Mouse (Mus musculus) limb, embryonic 10.5 days (tissue): ENCODE data around the gene Dera. TPM values are rescaled to one million over a fixed set of nuclear protein-coding genes. Genes with fewer than 3 reads are reported as not detected.
A peak's percentile ranks its signal among the peaks of the same experiment; 100 is the strongest.

Source experiments
- DNase-seq: peaks from one replicate; pipeline ENCODE4 v3.0.0-alpha.2; 2017; ENCODE audit warnings: low spot score
- H3K27ac ChIP-seq: fragments of 300-500 bp; sonication (generic); 2 replicates; pipeline ENCODE4 v1.5.1; 2016; ENCODE audit warnings: mild to moderate bottlenecking
- H3K27me3 ChIP-seq: fragments of 300-500 bp; sonication (generic); 2 replicates; pipeline ENCODE4 v1.6.1; 2016; ENCODE audit warnings: low read depth, mild to moderate bottlenecking; ENCODE audit not compliant: poor library complexity, severe bottlenecking
- H3K36me3 ChIP-seq: fragments of 300-500 bp; sonication (generic); 2 replicates; pipeline ENCODE4 v1.6.1; 2016; ENCODE audit warnings: mild to moderate bottlenecking, moderate library complexity
- H3K4me1 ChIP-seq: fragments of 300-500 bp; sonication (generic); 2 replicates; pipeline ENCODE4 v1.6.1; 2016
- H3K4me3 ChIP-seq: fragments of 300-500 bp; sonication (generic); 2 replicates; pipeline ENCODE4 v1.5.1; 2016; ENCODE audit warnings: mild to moderate bottlenecking, moderate library complexity
- H3K9me3 ChIP-seq: fragments of 300-500 bp; sonication (generic); replicated peaks from 2 replicates; pipeline ENCODE4 v1.6.1; 2016; ENCODE audit warnings: mild to moderate bottlenecking
- WGBS: fragments of 180-500 bp; shearing (Covaris S2); methylation state at CpG from one replicate; pipeline ENCODE4 v1.1.7; 2016; 5-methylcytosine and 5-hydroxymethylcytosine counted together
- polyA plus RNA-seq: library from polyadenylated mRNA; unstranded; fragments of >200 nt; fragmentation: Nextera tagmentation; extraction: Ambion mirVana; gene quantifications from 2 replicates; pipeline ENCODE4 v1.2.1, GENCODE M21; 2016

Dera gene
- polyA plus RNA-seq, 1 experiment from 2014 or later = 76.0 TPM

GRCm38 (mm10) chr6:137824046-137825021, 70.0 kb downstream of the Dera start:
- no peak overlapping the region for H3K27ac ChIP-seq
- WGBS = 89% methylated on average over 7 of the region's 7 CpGs

DNA sequence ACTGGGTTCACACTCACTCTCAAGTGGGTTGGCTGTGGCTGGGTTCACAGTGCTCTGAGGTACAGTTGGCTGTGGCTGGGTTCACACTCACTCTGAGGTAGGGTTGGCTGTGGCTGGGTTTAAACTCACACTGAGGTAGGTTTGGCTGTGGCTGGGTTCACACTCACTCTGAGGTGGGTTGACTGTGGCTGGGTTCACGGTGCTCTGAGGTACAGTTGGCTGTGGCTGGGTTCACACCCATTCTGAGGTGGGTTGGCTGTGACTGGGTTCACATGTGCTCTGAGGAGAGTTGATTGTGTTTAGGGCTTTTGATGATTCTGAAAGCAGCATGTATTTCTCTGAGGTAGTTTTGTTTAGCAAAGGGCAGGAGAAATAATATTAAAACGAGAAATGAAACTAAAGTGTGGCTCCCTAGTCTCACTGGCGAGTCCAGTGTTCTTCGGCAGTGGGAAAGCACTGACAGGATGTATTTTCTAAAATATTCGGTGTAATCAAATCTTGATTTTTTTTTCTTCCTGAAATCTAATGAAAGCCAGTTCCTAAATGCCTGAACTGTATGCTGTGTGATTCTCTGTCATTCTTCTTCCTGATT, 70.8 kb downstream of the Dera start:
- no peak for DNase-seq
- Histone ChIP-seq H3K36me3 (no peaks in the 10 kb centered on the region; the same call in 1 of the 2 replicates), H3K9me3 (no peaks in the 10 kb centered on the region), H3K4me1 (peaks cover 8% of the 10 kb centered on the region), H3K27me3 (no peaks in the 10 kb centered on the region), H3K27ac (no peak overlapping the region), H3K4me3 (no peak overlapping the region)
- 96% methylated on average over 5 of the region's 5 CpGs for WGBS

More at GRCm38 (mm10) chr6:137824046-137825021, 70.0 kb downstream of the Dera start:
- no peak overlapping the region for H3K4me3 ChIP-seq
- H3K9me3 ChIP-seq = no peaks in the 10 kb centered on the region
- peaks cover 8% of the 10 kb centered on the region for H3K4me1 ChIP-seq
- DNase-seq = no peak
- no peaks in the 10 kb centered on the region for H3K27me3 ChIP-seq
- H3K36me3 ChIP-seq = no peaks in the 10 kb centered on the region; the same call in 1 of the 2 replicates

- H3K4me3 ChIP-seq = no peak overlapping the region
- no peaks in the 10 kb centered on the region; the same call in 1 of the 2 replicates for H3K36me3 ChIP-seq
- WGBS = 89% methylated on average over 12 of the region's 12 CpGs
- H3K9me3 ChIP-seq = no peaks in the 10 kb centered on the region
- H3K27me3 ChIP-seq = no peaks in the 10 kb centered on the region
- no peak overlapping the region for H3K27ac ChIP-seq
- no peak for DNase-seq
- peaks cover 4% of the 10 kb centered on the region for H3K4me1 ChIP-seq
Measured at GRCm38 (mm10) chr6:137829056-137829776, 74.9 kb downstream of the Dera start.

DNA sequence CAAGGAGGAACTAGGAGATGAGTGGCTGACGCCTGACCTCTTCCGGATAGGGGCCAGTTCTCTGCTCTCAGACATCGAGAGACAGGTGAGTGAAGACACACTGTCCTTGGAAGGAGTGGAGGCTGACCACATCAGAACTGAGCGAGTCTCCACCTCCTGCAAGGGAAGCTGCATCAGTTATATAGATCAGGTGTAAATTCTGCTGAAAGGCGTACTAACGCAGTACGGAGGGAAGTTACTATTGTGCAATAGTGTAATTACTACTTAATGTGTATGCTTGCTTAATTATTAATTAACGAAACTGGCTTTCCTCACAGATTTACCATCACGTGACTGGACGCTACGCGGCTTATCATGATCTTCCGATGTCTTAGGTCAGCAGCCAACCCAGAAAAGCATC, 82.5 kb downstream of the Dera start:
- WGBS = 96% methylated on average over 13 of the region's 13 CpGs
- no peaks in the 10 kb centered on the region for H3K4me1 ChIP-seq
- H3K27me3 ChIP-seq = no peaks in the 10 kb centered on the region

GRCm38 (mm10) chr6:137843337-137843736, 89.0 kb downstream of the Dera start:
- Histone ChIP-seq H3K4me1 (no peaks in the 10 kb centered on the region), H3K9me3 (no peaks in the 10 kb centered on the region), H3K36me3 (no peaks in the 10 kb centered on the region), H3K27ac (no peak overlapping the region), H3K4me3 (no peak overlapping the region), H3K27me3 (no peaks in the 10 kb centered on the region)
- no peak for DNase-seq
- 93% methylated on average over 3 of the region's 3 CpGs for WGBS

More for the DNA sequence above, 82.5 kb downstream of the Dera start:
- H3K27ac ChIP-seq = no peak overlapping the region
- no peaks in the 10 kb centered on the region for H3K9me3 ChIP-seq
- no peaks in the 10 kb centered on the region for H3K36me3 ChIP-seq
- no peak for DNase-seq
- no peak overlapping the region for H3K4me3 ChIP-seq

- Histone ChIP-seq H3K36me3 (no peaks in the 10 kb centered on the region), H3K27ac (no peak overlapping the region), H3K4me1 (no peaks in the 10 kb centered on the region), H3K9me3 (no peaks in the 10 kb centered on the region), H3K27me3 (no peaks in the 10 kb centered on the region), H3K4me3 (no peak overlapping the region)
- WGBS = 93% methylated on average over 10 of the region's 10 CpGs
- DNase-seq = no peak
Measured at GRCm38 (mm10) chr6:137857198-137858194, 103.2 kb downstream of the Dera start.

GRCm38 (mm10) chr6:137869903-137870580, 115.7 kb downstream of the Dera start:
- no peak for DNase-seq
- Histone ChIP-seq H3K4me3 (no peak overlapping the region), H3K27ac (no peak overlapping the region), H3K27me3 (no peaks in the 10 kb centered on the region), H3K9me3 (no peaks in the 10 kb centered on the region), H3K4me1 (no peaks in the 10 kb centered on the region), H3K36me3 (no peaks in the 10 kb centered on the region)
- WGBS = 91% methylated on average over 7 of the region's 7 CpGs

DNA sequence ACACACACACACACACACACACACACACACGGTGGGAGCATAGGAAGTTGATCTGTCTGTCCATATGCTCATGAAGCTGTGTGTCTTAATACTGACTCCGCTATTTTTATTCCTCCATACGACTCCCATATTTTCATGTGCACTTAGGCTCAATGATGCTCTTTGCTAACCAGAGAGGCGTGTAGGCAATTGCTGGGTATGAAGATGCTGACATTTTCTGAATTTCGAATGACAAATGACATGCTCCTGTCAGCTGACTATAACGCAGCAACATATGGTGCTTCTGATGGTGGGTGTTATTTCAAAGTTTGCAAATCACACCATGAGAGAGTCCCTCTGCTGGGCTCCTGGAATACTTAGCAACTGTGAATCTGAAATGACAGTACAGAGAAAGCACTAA, 116.3 kb downstream of the Dera start:
- H3K27me3 ChIP-seq = no peaks in the 10 kb centered on the region
- H3K27ac ChIP-seq = no peak overlapping the region
- no peaks in the 10 kb centered on the region for H3K9me3 ChIP-seq
- 81% methylated on average over 6 of the region's 6 CpGs for WGBS
- DNase-seq = peak; percentile 12
- H3K36me3 ChIP-seq = no peaks in the 10 kb centered on the region
- H3K4me1 ChIP-seq = no peaks in the 10 kb centered on the region
- no peak overlapping the region for H3K4me3 ChIP-seq

GRCm38 (mm10) chr6:137872055-137872735, 117.8 kb downstream of the Dera start:
- no peaks in the 10 kb centered on the region for H3K4me1 ChIP-seq
- no peak overlapping the region for H3K27ac ChIP-seq
- H3K36me3 ChIP-seq = no peaks in the 10 kb centered on the region
- DNase-seq = peak; percentile 51
- no peaks in the 10 kb centered on the region for H3K27me3 ChIP-seq
- H3K9me3 ChIP-seq = no peaks in the 10 kb centered on the region
- no peak overlapping the region for H3K4me3 ChIP-seq
- WGBS = 48% methylated on average over 17 of the region's 17 CpGs

GRCm38 (mm10) chr6:137874471-137875244, 120.3 kb downstream of the Dera start:
- peak; percentile 9 for DNase-seq
- Histone ChIP-seq H3K36me3 (no peaks in the 10 kb centered on the region), H3K27ac (no peak overlapping the region), H3K4me3 (no peak overlapping the region), H3K4me1 (no peaks in the 10 kb centered on the region), H3K27me3 (no peaks in the 10 kb centered on the region), H3K9me3 (no peaks in the 10 kb centered on the region)
- 92% methylated on average over 8 of the region's 8 CpGs for WGBS
